Mouse (Mus musculus) CH12F3 (cell line): ENCODE data around the gene Arhgap24.
"Not testable (repeated sequence)": the region's sequence is repeated elsewhere in the genome, so short reads cannot be mapped to it uniquely, and the experiment has no call there.

Source experiments
- in situ Hi-C: fragments of 300-500 bp; cut with MboI; formaldehyde crosslinking; loops from 2 replicates; pipeline ENCODE4 v1.14.3; 2020; ENCODE audit warnings: low sequenced_read_pairs

Arhgap24 gene

GRCm38 (mm10) chr5:102855805-102856204 is 374.6 kb downstream of the Arhgap24 start:
- in situ Hi-C loops: no loop called here

GRCm38 (mm10) chr5:102858047-102858446 is 376.9 kb downstream of the Arhgap24 start:
- in situ Hi-C loops: no loop called here

- in situ Hi-C loops: no loop called here
These were observed 378.6 kb downstream of the Arhgap24 start for GRCm38 (mm10) chr5:102859749-102860148.

GRCm38 (mm10) chr5:102868196-102868595 is 387.0 kb downstream of the Arhgap24 start:
- in situ Hi-C loops: no loop called here

GRCm38 (mm10) chr5:102872996-102873395 is 391.8 kb downstream of the Arhgap24 start:
- in situ Hi-C loops: not testable (repeated sequence)

- in situ Hi-C loops: no loop called here
These were observed 393.6 kb downstream of the Arhgap24 start for GRCm38 (mm10) chr5:102874605-102875298.

GRCm38 (mm10) chr5:102875628-102876027 is 394.4 kb downstream of the Arhgap24 start:
- in situ Hi-C loops: no loop called here

GRCm38 (mm10) chr5:102888482-102889162 is 407.4 kb downstream of the Arhgap24 start:
- in situ Hi-C loops: no loop called here

- in situ Hi-C loops: no loop called here
These were observed 407.9 kb downstream of the Arhgap24 start for GRCm38 (mm10) chr5:102889163-102889488.

- in situ Hi-C loops: no loop called here
These were observed 411.0 kb downstream of the Arhgap24 start for GRCm38 (mm10) chr5:102892226-102892625.

- in situ Hi-C loops: no loop called here
These were observed 417.1 kb downstream of the Arhgap24 start for GRCm38 (mm10) chr5:102898301-102898700.

- in situ Hi-C loops: no loop called here
These were observed 418.6 kb downstream of the Arhgap24 start for GRCm38 (mm10) chr5:102899680-102900215.

GRCm38 (mm10) chr5:102901176-102901575 is 420.0 kb downstream of the Arhgap24 start:
- in situ Hi-C loops: no loop called here

- in situ Hi-C loops: no loop called here
These were observed 422.3 kb downstream of the Arhgap24 start for GRCm38 (mm10) chr5:102903487-102903886.

GRCm38 (mm10) chr5:102904066-102904465 is 422.9 kb downstream of the Arhgap24 start:
- in situ Hi-C loops: no loop called here

GRCm38 (mm10) chr5:102905441-102906211 is 424.4 kb downstream of the Arhgap24 start:
- in situ Hi-C loops: no loop called here

- in situ Hi-C loops: no loop called here
These were observed 439.0 kb downstream of the Arhgap24 start for GRCm38 (mm10) chr5:102920199-102920598.

GRCm38 (mm10) chr5:102926786-102927185 is 445.6 kb downstream of the Arhgap24 start:
- in situ Hi-C loops: no loop called here

GRCm38 (mm10) chr5:102930161-102930560 is 449.0 kb downstream of the Arhgap24 start:
- in situ Hi-C loops: no loop called here

GRCm38 (mm10) chr5:102943864-102944630 is 462.9 kb downstream of the Arhgap24 start:
- in situ Hi-C loops: not testable (repeated sequence)

- in situ Hi-C loops: no loop called here
These were observed 465.4 kb downstream of the Arhgap24 start for GRCm38 (mm10) chr5:102946625-102947024.
